Mouse (Mus musculus) urinary bladder, adult 18-20 months (tissue): Measurements from ENCODE around the gene Syngr3.
A peak's percentile ranks its signal among the peaks of the same experiment; 100 is the strongest.
"Not testable (repeated sequence)": the region's sequence is repeated elsewhere in the genome, so short reads cannot be mapped to it uniquely, and the experiment has no call there.

ENCODE experiments used
- DNase-seq, 2 experiments: peaks; one replicate each; pipeline ENCODE4 v3.0.0; 2022; ENCODE audit warnings: low spot score in 2 of 2, mixed read lengths in 2 of 2

The Syngr3 gene

GRCm38 (mm10) chr17:24719494-24720222 lies 29.9 kb upstream of the Syngr3 start:
- peak; percentile 89 to 97 for DNase-seq

- DNase-seq: not testable (repeated sequence)
Observed at GRCm38 (mm10) chr17:24718938-24719337, 29.2 kb upstream of the Syngr3 start.

- DNase-seq: no peak
Observed at GRCm38 (mm10) chr17:24717943-24718342, 28.2 kb upstream of the Syngr3 start, which contains the start of the genes Rnf151 and Rps2. Gene Rnf151 (minus strand): TSS chr17:24718063. Gene Rps2 (plus strand): TSS chr17:24718116.

GRCm38 (mm10) chr17:24716166-24716682 lies 26.5 kb upstream of the Syngr3 start:
- no peak for DNase-seq

- no peak for DNase-seq
Observed at GRCm38 (mm10) chr17:24715556-24715955, 25.8 kb upstream of the Syngr3 start.

GRCm38 (mm10) chr17:24708646-24709045 lies 18.9 kb upstream of the Syngr3 start:
- no peak for DNase-seq

GRCm38 (mm10) chr17:24707801-24708425 lies 18.2 kb upstream of the Syngr3 start:
- DNase-seq: no peak

- peak; percentile 84 to 89 for DNase-seq
Observed at GRCm38 (mm10) chr17:24706982-24707800, 17.4 kb upstream of the Syngr3 start, which contains the start of gene Tbl3. Gene Tbl3 (minus strand): TSS chr17:24707660.

GRCm38 (mm10) chr17:24705821-24706220 lies 16.1 kb upstream of the Syngr3 start:
- no peak for DNase-seq

GRCm38 (mm10) chr17:24701251-24701650 lies 11.5 kb upstream of the Syngr3 start:
- no peak for DNase-seq

GRCm38 (mm10) chr17:24699473-24699872 lies 9.7 kb upstream of the Syngr3 start:
- no peak for DNase-seq

GRCm38 (mm10) chr17:24698715-24699114 lies 9.0 kb upstream of the Syngr3 start:
- DNase-seq: no peak

GRCm38 (mm10) chr17:24697985-24698384 lies 8.2 kb upstream of the Syngr3 start:
- DNase-seq: no peak

GRCm38 (mm10) chr17:24696011-24696697 lies 6.4 kb upstream of the Syngr3 start, which contains the start of the genes Gfer and Noxo1:
Gene Gfer (minus strand): TSS chr17:24696156.
Gene Noxo1 (plus strand): TSS chr17:24696234.
- peak; percentile 78 to 85 for DNase-seq

GRCm38 (mm10) chr17:24695326-24696010 lies 5.7 kb upstream of the Syngr3 start:
- peak in 1 of 2 experiments; percentile 44 for DNase-seq

GRCm38 (mm10) chr17:24692385-24692784 lies 2.6 kb upstream of the Syngr3 start:
- DNase-seq: no peak

- DNase-seq: no peak
Observed at GRCm38 (mm10) chr17:24687599-24687998, 2.2 kb downstream of the Syngr3 start.

- DNase-seq: peak in 1 of 2 experiments; percentile 58
Observed at GRCm38 (mm10) chr17:24687146-24687595, 2.6 kb downstream of the Syngr3 start.

GRCm38 (mm10) chr17:24686514-24686913 lies 3.2 kb downstream of the Syngr3 start:
- no peak for DNase-seq

GRCm38 (mm10) chr17:24677500-24678080 lies 12.2 kb downstream of the Syngr3 start:
- DNase-seq: no peak
